Mouse (Mus musculus) megakaryocyte progenitor cell, adult 5-6 weeks (primary cell): Measurements from ENCODE around the gene Mmp15. TPM values are rescaled to one million over a fixed set of nuclear protein-coding genes. Genes with fewer than 3 reads are reported as not detected.
"Not testable (repeated sequence)": the region's sequence is repeated elsewhere in the genome, so short reads cannot be mapped to it uniquely, and the experiment has no call there.

Source experiments
- ATAC-seq: replicated peaks from 2 replicates; pipeline ENCODE4 v1.8.0; 2016; ENCODE audit warnings: mild to moderate bottlenecking, moderate TSS enrichment, inconsistent platforms; ENCODE audit not compliant: poor library complexity
- total RNA-seq, 2 experiments: library from RNA; stranded (forward) in 1 of 2; stranded (reverse) in 1 of 2; fragments of 157-497, 149-512 nt in 1 of 2; fragments of 200-1000 nt in 1 of 2; gene quantifications; 2 replicates each; pipeline versions ENCODE4 v1.2.3 to v1.2.4; 2015 to 2017

Gene Mmp15
- total RNA-seq, 2 experiments from 2014 or later = 0.04 to 0.42 TPM

GRCm38 (mm10) chr8:95375374-95375930 is 23.4 kb downstream of the Mmp15 start:
- ATAC-seq = no peak

GRCm38 (mm10) chr8:95376309-95376999 is 24.4 kb downstream of the Mmp15 start:
- ATAC-seq = no peak

- ATAC-seq = no peak
These were observed 25.0 kb downstream of the Mmp15 start for GRCm38 (mm10) chr8:95377101-95377500.

GRCm38 (mm10) chr8:95377863-95378291 is 25.8 kb downstream of the Mmp15 start:
- no peak for ATAC-seq

- ATAC-seq = not testable (repeated sequence)
These were observed 26.9 kb downstream of the Mmp15 start for GRCm38 (mm10) chr8:95378928-95379327.

- ATAC-seq = no peak
These were observed 28.9 kb downstream of the Mmp15 start for GRCm38 (mm10) chr8:95380953-95381352.

- no peak for ATAC-seq
These were observed 29.5 kb downstream of the Mmp15 start for GRCm38 (mm10) chr8:95381595-95381994.

GRCm38 (mm10) chr8:95384501-95384900 is 32.4 kb downstream of the Mmp15 start:
- no peak for ATAC-seq

- ATAC-seq = no peak
These were observed 34.0 kb downstream of the Mmp15 start for GRCm38 (mm10) chr8:95386037-95386436.

GRCm38 (mm10) chr8:95387221-95387620 is 35.2 kb downstream of the Mmp15 start:
- no peak for ATAC-seq

GRCm38 (mm10) chr8:95387936-95388335 is 35.9 kb downstream of the Mmp15 start:
- no peak for ATAC-seq

GRCm38 (mm10) chr8:95390312-95390711 is 38.2 kb downstream of the Mmp15 start:
- ATAC-seq = peak; percentile 55

GRCm38 (mm10) chr8:95391101-95391500 is 39.0 kb downstream of the Mmp15 start:
- no peak for ATAC-seq

GRCm38 (mm10) chr8:95392604-95393003 is 40.5 kb downstream of the Mmp15 start:
- peak; percentile 32; the same call in 1 of the 2 replicates for ATAC-seq

- ATAC-seq = no peak
These were observed 43.3 kb downstream of the Mmp15 start for GRCm38 (mm10) chr8:95395186-95395918.

- ATAC-seq = no peak
These were observed 44.7 kb downstream of the Mmp15 start for GRCm38 (mm10) chr8:95396752-95397151.

- ATAC-seq = no peak
These were observed 45.1 kb downstream of the Mmp15 start for GRCm38 (mm10) chr8:95397201-95397600.

- ATAC-seq = no peak
These were observed 47.1 kb downstream of the Mmp15 start for GRCm38 (mm10) chr8:95399131-95399530.

- ATAC-seq = no peak
These were observed 49.0 kb downstream of the Mmp15 start for GRCm38 (mm10) chr8:95401091-95401490.

GRCm38 (mm10) chr8:95409518-95409917 is 57.5 kb downstream of the Mmp15 start:
- no peak for ATAC-seq

- peak; percentile 78 for ATAC-seq
These were observed 59.4 kb downstream of the Mmp15 start for GRCm38 (mm10) chr8:95411309-95411972.
